Mouse (Mus musculus) lung, adult 2 months (tissue): Measurements from ENCODE around the gene Cbfa2t3. TPM values are rescaled to one million over a fixed set of nuclear protein-coding genes. Genes with fewer than 3 reads are reported as not detected.
A peak's percentile ranks its signal among the peaks of the same experiment; 100 is the strongest.

ENCODE experiments used
- DNase-seq: peaks from one replicate; pipeline ENCODE4 v3.0.0; 2022
- H3K4me1 ChIP-seq: fragments of 200-500 bp; 2 replicates; pipeline ENCODE4 v1.6.1; 2011; ENCODE audit warnings: low read length; ENCODE audit not compliant: control insufficient read depth, insufficient read depth
- H3K4me3 ChIP-seq: fragments of 200-500 bp; replicated peaks from 2 replicates; pipeline ENCODE3; 2011; ENCODE audit warnings: low read depth, mild to moderate bottlenecking, control low read depth, low read length; ENCODE audit errors: extremely low read depth
- CTCF ChIP-seq: fragments of 200-500 bp; IDR thresholded peaks from 2 replicates; pipeline ENCODE4 v1.5.1; 2011; ENCODE audit warnings: mild to moderate bottlenecking, low read length, control low read depth; ENCODE audit not compliant: insufficient read depth
- POLR2A ChIP-seq: fragments of 200-500 bp; IDR thresholded peaks from 2 replicates; pipeline ENCODE4 v1.6.1; 2011; ENCODE audit warnings: low read depth, mild to moderate bottlenecking, control low read depth, low read length, borderline replicate concordance; ENCODE audit errors: extremely low read depth
- WGBS: fragments of 180-500 bp; shearing (Covaris S2); methylation state at CpG from one replicate; pipeline ENCODE4 v1.1.7; 2018; 5-methylcytosine and 5-hydroxymethylcytosine counted together
- polyA plus RNA-seq: library from polyadenylated mRNA; depleted of rRNA; stranded (reverse); fragments of >200 nt; gene quantifications from 2 replicates; pipeline ENCODE4 v1.2.3, GENCODE M21; 2012

Cbfa2t3 gene
- polyA plus RNA-seq, 1 experiment = 40.0 TPM

DNA sequence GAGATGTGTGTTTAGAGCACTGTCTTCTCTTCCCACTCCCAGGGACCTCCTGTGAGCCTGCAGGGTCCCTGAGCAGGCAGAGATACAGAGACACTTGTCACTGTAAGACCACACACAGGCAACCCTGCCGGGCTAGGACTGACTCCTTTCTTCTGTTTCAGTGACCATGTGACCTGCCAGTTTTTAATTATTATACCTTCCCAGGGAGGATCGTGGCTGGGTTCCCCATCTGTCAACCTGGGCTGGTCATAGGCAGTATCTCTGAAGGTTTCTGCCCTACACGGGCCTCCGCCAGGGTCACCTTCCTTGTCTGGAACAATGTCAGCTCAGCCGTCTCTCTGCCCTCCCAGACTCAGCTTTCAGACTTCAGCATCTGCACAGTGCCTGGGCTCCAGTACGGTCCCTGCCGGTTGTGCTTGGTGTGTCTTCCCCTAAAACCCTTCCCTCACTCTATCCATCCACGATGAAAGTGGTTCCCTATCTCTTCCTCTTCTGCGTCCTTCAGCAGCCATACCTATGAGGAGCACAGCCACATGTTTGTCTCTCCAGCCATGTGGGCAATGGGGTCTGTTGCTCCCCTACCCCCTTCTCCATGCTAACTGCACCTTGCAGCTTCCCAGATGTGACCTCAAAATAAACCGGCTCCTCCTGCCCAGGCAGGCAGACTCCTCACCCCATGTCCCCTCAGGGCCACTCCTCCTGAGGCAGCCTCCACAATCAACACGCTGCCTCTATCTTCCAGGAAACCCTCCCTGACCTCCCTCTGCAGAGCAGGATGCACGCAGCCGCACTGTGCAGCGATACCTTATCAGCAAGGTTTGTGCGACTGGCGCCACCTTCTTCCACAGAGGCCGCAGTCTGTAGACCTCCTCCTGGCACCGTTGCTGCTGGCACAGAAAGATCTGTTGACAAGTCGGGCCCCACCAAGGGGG is 36.9 kb upstream of the Cbfa2t3 start:
- no peak overlapping the region for H3K4me3 ChIP-seq
- 35% methylated on average over 19 of the region's 19 CpGs for WGBS
- TF ChIP-seq POLR2A (no peak), CTCF (no peak)
- no peak for DNase-seq
- H3K4me1 ChIP-seq = no peaks in the 10 kb centered on the region

DNA sequence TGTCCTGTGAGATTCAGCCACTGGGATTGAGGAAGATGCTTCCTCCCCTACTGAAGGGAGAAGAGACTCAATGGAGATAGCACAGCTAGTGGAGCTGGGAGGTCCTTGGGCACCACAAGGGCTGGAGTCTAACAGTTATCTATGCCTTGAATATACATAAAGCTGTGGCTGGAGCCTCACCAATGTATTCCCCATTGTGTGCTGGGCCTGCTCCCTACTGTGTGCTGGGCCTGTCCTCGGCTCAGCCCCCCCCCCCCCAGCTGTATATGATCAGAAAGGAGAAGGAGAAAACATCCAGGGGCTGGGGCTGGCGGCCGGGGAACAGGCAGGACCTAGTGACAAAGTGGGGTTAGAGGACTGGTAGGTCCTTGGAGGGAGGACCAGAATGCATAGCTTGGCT is 36.2 kb upstream of the Cbfa2t3 start:
- no peak for DNase-seq
- Histone ChIP-seq H3K4me3 (no peak overlapping the region), H3K4me1 (no peaks in the 10 kb centered on the region)
- WGBS = 69% methylated on average over 3 of the region's 3 CpGs
- TF ChIP-seq CTCF = no peak
- TF ChIP-seq POLR2A = no peak

DNA sequence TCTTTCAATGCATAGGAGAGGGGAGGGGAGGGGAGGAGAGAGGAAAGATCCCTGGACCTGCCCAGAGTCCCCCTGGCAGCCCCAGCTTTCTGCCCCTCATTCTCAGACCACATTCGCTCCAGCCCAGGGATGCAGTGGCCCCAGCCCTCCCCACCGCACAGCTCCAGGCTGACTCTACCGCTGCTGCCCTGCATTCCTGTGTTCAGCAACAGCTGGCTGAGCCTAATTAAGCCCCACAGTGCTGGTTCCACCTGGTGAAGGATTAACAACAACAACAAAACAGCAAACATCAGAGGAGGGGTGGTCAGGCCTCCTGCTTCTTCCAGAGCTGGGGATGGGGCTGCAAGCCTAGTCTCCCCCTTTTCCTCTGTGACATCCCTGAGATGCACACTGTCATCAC is 29.7 kb upstream of the Cbfa2t3 start:
- 29% methylated on average over 3 of the region's 3 CpGs for whole genome bisulfite sequencing
- TF ChIP-seq CTCF = no peak
- TF ChIP-seq POLR2A = no peak

DNA sequence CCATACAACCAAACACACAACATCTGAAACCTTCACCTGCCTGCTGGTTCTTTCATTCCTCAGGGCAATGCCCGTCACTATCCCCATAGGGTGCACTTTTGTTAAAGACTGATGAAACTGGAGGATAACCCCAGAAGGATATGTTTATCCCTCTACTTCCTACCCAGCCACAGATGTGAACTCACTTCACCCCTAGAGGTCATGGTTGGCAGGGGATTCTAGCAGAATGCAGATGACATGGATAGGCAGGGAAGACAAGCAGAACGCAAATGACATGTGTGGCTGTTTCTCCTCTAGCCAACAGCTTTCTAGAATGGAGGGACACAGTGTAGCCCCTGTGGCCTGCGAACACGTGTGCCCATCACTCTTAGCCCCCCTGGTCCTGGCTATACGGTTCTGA is 28.5 kb upstream of the Cbfa2t3 start:
- no peak for DNase-seq
- TF ChIP-seq CTCF = no peak
- TF ChIP-seq POLR2A = no peak

More for the DNA sequence above, 29.7 kb upstream of the Cbfa2t3 start:
- DNase-seq = no peak
- Histone ChIP-seq H3K4me3 (no peak overlapping the region), H3K4me1 (no peaks in the 10 kb centered on the region)

DNA sequence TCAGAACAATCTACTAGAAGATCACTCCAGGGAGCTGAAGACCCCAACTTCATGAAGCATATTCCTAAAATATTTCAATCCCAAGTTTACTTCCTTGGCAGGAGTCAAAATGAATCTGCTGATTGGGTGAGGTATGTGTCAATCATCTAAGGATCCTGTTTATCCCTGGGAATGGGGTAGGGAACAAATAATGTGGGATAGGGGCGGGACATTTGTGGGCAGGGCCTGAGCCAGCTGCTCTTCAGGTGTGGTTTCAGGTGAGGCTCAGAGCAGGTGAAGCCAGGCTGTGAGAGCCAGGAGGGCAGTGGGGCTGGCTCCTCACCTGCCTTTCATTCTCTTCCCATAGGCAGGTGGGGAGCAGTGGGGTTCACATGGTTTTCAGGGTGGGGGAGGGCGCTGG is 27.9 kb upstream of the Cbfa2t3 start:
- no peak for DNase-seq
- no peaks in the 10 kb centered on the region for H3K4me1 ChIP-seq
- WGBS = 53% methylated on average over 2 of the region's 2 CpGs

More for the DNA sequence above, 28.5 kb upstream of the Cbfa2t3 start:
- WGBS = 52% methylated on average over 5 of the region's 5 CpGs
- Histone ChIP-seq H3K4me1 (no peaks in the 10 kb centered on the region), H3K4me3 (no peak overlapping the region)

DNA sequence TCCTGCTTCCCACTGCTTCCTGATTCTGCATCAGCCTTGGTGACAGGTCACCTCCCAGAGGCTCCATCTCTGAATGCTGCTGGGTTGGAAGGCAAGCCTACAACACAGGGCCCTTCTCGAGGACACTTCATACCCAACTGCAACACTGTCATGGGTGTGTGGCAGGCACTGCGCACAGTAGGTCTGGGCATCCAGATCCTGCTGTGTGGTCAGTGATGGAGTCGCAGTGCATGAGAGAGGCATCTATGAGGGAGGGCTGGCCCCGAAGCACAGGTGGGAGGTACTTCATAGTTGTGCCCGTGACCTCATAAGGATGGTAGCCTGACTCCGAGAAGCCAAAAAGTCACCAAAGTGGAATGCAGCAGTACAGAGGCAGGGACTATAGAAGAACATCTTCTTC is 26.3 kb upstream of the Cbfa2t3 start:
- TF ChIP-seq CTCF = no peak
- no peak for TF ChIP-seq POLR2A
- H3K4me3 ChIP-seq = no peak overlapping the region
- WGBS = 90% methylated on average over 6 of the region's 6 CpGs
- peaks cover 8% of the 10 kb centered on the region; the same call in 1 of the 2 replicates for H3K4me1 ChIP-seq
- DNase-seq = no peak

More for the DNA sequence above, 27.9 kb upstream of the Cbfa2t3 start:
- TF ChIP-seq POLR2A (no peak), CTCF (no peak)
- H3K4me3 ChIP-seq = no peak overlapping the region

DNA sequence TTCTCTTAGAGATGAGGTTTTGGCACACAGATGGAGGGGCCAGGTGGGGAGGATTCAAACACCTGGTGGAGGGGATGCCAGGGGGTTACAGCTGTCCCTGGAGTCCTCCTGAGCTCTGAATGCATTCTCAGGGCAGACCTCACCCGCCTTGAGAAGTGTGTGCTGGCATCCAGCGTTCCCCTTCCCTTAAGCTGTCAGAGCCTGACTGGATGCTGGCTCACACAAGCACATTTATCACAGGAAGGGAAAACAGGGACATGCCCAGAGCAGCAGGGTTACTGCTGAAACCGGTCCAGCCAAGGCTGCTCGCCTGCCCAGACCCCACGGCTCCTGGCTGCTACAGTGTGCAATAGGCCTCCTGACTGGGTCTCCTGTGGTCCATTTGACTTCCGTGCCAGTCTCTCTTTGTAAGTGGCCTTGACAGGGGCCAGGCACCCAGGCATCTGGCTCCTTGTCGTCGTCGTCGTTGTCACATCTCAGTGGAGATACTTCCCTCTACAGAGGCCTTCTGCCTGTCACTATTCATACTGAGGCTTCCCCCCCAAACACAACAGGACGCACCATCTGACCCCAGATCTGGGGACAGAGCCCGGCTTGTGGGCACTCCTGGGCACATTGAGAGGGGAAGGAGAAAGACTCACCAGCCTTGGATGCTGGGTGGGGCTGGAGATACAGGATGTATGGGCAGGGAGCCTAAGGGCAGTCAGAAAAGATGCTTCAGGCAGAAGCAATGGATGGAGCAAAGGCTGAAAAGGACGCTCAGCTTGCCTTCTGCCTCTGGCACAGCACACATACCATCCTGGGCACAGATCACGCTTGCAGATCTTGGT is 22.1 kb upstream of the Cbfa2t3 start:
- WGBS = 25% methylated on average over 14 of the region's 14 CpGs
- H3K4me1 ChIP-seq = peaks cover 15% of the 10 kb centered on the region; the same call in 1 of the 2 replicates
- no peak overlapping the region for H3K4me3 ChIP-seq
- TF ChIP-seq CTCF (no peak), POLR2A (no peak)
- DNase-seq = no peak

DNA sequence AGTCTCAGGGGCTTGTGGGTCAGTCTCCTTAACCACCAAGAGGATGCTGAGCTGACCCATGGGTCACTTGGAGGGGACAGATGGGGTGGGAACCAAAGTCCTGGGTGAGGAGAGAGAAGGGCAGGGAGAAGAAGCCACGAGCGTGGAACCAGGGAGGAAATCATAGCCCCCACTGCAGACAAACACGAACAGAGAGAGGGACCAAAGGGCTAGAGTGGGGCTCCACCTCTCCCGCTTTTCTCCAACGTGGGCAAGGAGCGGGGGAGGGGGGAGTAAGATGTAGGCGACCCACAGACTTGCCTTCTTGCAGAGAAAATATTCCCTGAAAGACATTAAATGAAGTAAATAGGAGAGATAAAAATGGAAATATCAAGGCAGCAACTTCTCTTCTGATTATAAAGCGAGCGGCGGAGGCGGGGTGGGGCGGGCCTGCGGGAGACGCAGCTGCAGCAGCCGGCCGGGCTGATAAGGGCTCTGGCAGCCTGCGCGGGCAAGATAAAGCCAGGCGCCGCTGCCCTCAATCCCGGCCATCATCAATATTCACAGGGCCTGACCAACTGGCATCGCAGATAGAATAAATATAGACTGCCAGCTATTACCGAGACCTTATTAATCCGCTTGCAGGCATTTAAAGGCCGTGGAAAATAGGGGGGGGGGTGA is 21.3 kb upstream of the Cbfa2t3 start:
- peak; percentile 44 for DNase-seq
- no peak overlapping the region for H3K4me3 ChIP-seq
- H3K4me1 ChIP-seq = peaks cover 15% of the 10 kb centered on the region; the same call in 1 of the 2 replicates
- TF ChIP-seq POLR2A (no peak), CTCF (no peak)
- WGBS = 4% methylated on average over 25 of the region's 25 CpGs
